Mouse (Mus musculus): Measurements from ENCODE around the gene Prss43. TPM values are rescaled to one million over a fixed set of nuclear protein-coding genes. Genes with fewer than 3 reads are reported as not detected.
A peak's percentile ranks its signal among the peaks of the same experiment; 100 is the strongest.

Gene Prss43
- total and polyA plus RNA-seq, 3 experiments = not detected

- Histone ChIP-seq H3K9me3 (replicated peaks; ENCODE audit: low read length) (no peaks in the 10 kb centered on the region), H3K27me3 (replicated peaks) (peaks cover 6% of the 10 kb centered on the region), H3K36me3 (replicated peaks in 1 of 2; ENCODE audit: control insufficient read depth in 1 of 2, insufficient read depth in 1 of 2, low read length in 1 of 2) (no peaks in the 10 kb centered on the region), H3K9ac (ENCODE audit: insufficient read depth, low read depth) (no peak overlapping the region), H3K27ac (ENCODE audit: insufficient read depth, low read depth) (no peak overlapping the region), H3K4me1 (ENCODE audit: control insufficient read depth in 1 of 2, insufficient read depth in 2 of 2) (peaks cover 0 to 7% of the 10 kb centered on the region in 2 experiments; a peak in 1 of 4 replicates), H3K79me2 (replicated peaks; ENCODE audit: control insufficient read depth, extremely low read depth, insufficient read depth, poor library complexity, severe bottlenecking) (no peaks in the 10 kb centered on the region), H3K4me2 (ENCODE audit: insufficient read depth, low read depth, poor library complexity, severe bottlenecking) (no peak overlapping the region), H3K4me3 (replicated peaks in 1 of 3; ENCODE audit: low read depth in 2 of 3, low read length in 2 of 3, poor library complexity in 1 of 3) (no peak overlapping the region)
- no peak for TF ChIP-seq MEF2A (IDR thresholded peaks at IDR 0.05; ENCODE audit: borderline replicate concordance, low read depth, low read length)
- TF ChIP-seq KAT2A (IDR thresholded peaks at IDR 0.05; ENCODE audit: insufficient replicate concordance, low read length) = no peak
- TF ChIP-seq SMC3 (IDR thresholded peaks at IDR 0.05; ENCODE audit: low read depth, low read length) = no peak
- no peak for TF ChIP-seq IRF4 (IDR thresholded peaks at IDR 0.05; ENCODE audit: low read depth, low read length)
- no peak for TF ChIP-seq PAX5 (IDR thresholded peaks at IDR 0.05; ENCODE audit: low read length)
- no peak for TF ChIP-seq USF2 (conservative IDR thresholded peaks at IDR 0.05; ENCODE audit: low read depth, low read length)
- TF ChIP-seq NELFE (IDR thresholded peaks at IDR 0.05; ENCODE audit: low read depth, low read length) = no peak
- no peak for TF ChIP-seq E2F4 (IDR thresholded peaks at IDR 0.05; ENCODE audit: insufficient replicate concordance, low read depth, low read length)
- TF ChIP-seq GABPA (IDR thresholded peaks at IDR 0.05; ENCODE audit: insufficient replicate concordance, low read depth, low read length) = no peak
- no peak for TF ChIP-seq CHD2 (IDR thresholded peaks at IDR 0.05; ENCODE audit: low read length)
- TF ChIP-seq MYC (IDR thresholded peaks at IDR 0.05; ENCODE audit: low read depth, low read length) = no peak
- no peak for TF ChIP-seq MAZ (IDR thresholded peaks at IDR 0.05; ENCODE audit: low read depth, low read length)
- TF ChIP-seq JUN (IDR thresholded peaks at IDR 0.05; ENCODE audit: insufficient read depth, low read depth, low read length) = no peak
- TF ChIP-seq POLR2AphosphoS2 (IDR thresholded peaks at IDR 0.05; ENCODE audit: low read depth, low read length) = no peak
- in situ Hi-C loops (cut with MboI; ENCODE audit: low pct_ligation_motif_present, low pct_unique_long_range_greater_than_20kb, low sequenced_read_pairs) = no loop called here
- dilution Hi-C loops (cut with MboI; ENCODE audit: extremely low pct_ligation_motif_present, extremely low pct_unique_long_range_greater_than_20kb, low sequenced_read_pairs) = no loop called here
- no peak for DNase-seq (ENCODE audit: extremely low read depth)
Observed at GRCm38 (mm10) chr9:110858967-110859596, 32.6 kb downstream of the Prss43 start.

- dilution Hi-C loops (cut with MboI; ENCODE audit: extremely low pct_ligation_motif_present, extremely low pct_unique_long_range_greater_than_20kb, low sequenced_read_pairs) (no loop called here), in situ Hi-C loops (cut with MboI; ENCODE audit: low pct_ligation_motif_present, low pct_unique_long_range_greater_than_20kb, low sequenced_read_pairs) (no loop called here)
- DNase-seq (ENCODE audit: extremely low read depth) = peak; percentile 77
- Histone ChIP-seq H3K4me2 (ENCODE audit: insufficient read depth, low read depth, poor library complexity, severe bottlenecking) (no peak overlapping the region), H3K4me1 (ENCODE audit: control insufficient read depth in 1 of 2, insufficient read depth in 2 of 2) (no peaks in the 10 kb centered on the region), H3K9ac (ENCODE audit: insufficient read depth, low read depth) (no peak overlapping the region), H3K9me3 (replicated peaks; ENCODE audit: low read length) (no peaks in the 10 kb centered on the region), H3K27ac (ENCODE audit: insufficient read depth, low read depth) (no peak overlapping the region), H3K36me3 (replicated peaks in 1 of 2; ENCODE audit: control insufficient read depth in 1 of 2, insufficient read depth in 1 of 2, low read length in 1 of 2) (no peaks in the 10 kb centered on the region), H3K79me2 (replicated peaks; ENCODE audit: control insufficient read depth, extremely low read depth, insufficient read depth, poor library complexity, severe bottlenecking) (no peaks in the 10 kb centered on the region), H3K27me3 (replicated peaks) (peaks cover 25% of the 10 kb centered on the region), H3K4me3 (replicated peaks in 1 of 3; ENCODE audit: low read depth in 2 of 3, low read length in 2 of 3, poor library complexity in 1 of 3) (no peak overlapping the region)
- TF ChIP-seq PAX5 (IDR thresholded peaks at IDR 0.05; ENCODE audit: low read length) (no peak), NRF1 (IDR thresholded peaks at IDR 0.05; ENCODE audit: low read depth, low read length) (no peak), RAD21 (IDR thresholded peaks at IDR 0.05; ENCODE audit: low read depth, low read length) (peak; percentile 95), CTCF (conservative IDR thresholded peaks at IDR 0.05 in 1 of 2, IDR thresholded peaks at IDR 0.05 in 1 of 2; ENCODE audit: low read depth in 2 of 2, low read length in 2 of 2) (peak; percentile 90 to 94), SMC3 (IDR thresholded peaks at IDR 0.05; ENCODE audit: low read depth, low read length) (peak; percentile 89), NELFE (IDR thresholded peaks at IDR 0.05; ENCODE audit: low read depth, low read length) (peak; percentile 32; the same call in 1 of the 2 replicates), ZC3H11A (IDR thresholded peaks at IDR 0.05; ENCODE audit: low read depth, low read length) (peak; percentile 34)
Observed at GRCm38 (mm10) chr9:110871030-110871429, 44.5 kb downstream of the Prss43 start.

Measured in CH12.LX (cell line).